Mouse (Mus musculus): ENCODE measurements around the gene Tiam2. TPM values are rescaled to one million over a fixed set of nuclear protein-coding genes. Genes with fewer than 3 reads are reported as not detected.

Gene Tiam2
- total and polyA plus RNA-seq, 3 experiments: 5.9 to 9.5 (median 9.4) TPM

- H3K79me2 ChIP-seq (replicated peaks; ENCODE audit: control insufficient read depth, extremely low read depth, insufficient read depth, poor library complexity, severe bottlenecking): no peaks in the 10 kb centered on the region; the same call in 1 of the 2 replicates
- H3K9me3 ChIP-seq (replicated peaks; ENCODE audit: low read length): no peaks in the 10 kb centered on the region
- H3K4me3 ChIP-seq (replicated peaks in 1 of 3; ENCODE audit: low read depth in 2 of 3, low read length in 2 of 3, poor library complexity in 1 of 3): no peak overlapping the region
- H3K4me1 ChIP-seq (ENCODE audit: control insufficient read depth in 1 of 2, insufficient read depth in 2 of 2): peaks cover 3 to 19% of the 10 kb centered on the region in 2 experiments; a peak in 2 of 4 replicates
- H3K27ac ChIP-seq (ENCODE audit: insufficient read depth, low read depth): no peak overlapping the region
- no peaks in the 10 kb centered on the region for H3K27me3 ChIP-seq (replicated peaks)
- peaks cover 0 to 36% of the 10 kb centered on the region in 2 experiments for H3K36me3 ChIP-seq (replicated peaks in 1 of 2; ENCODE audit: control insufficient read depth in 1 of 2, insufficient read depth in 1 of 2, low read length in 1 of 2)
- in situ Hi-C loops (cut with MboI; ENCODE audit: low pct_ligation_motif_present, low pct_unique_long_range_greater_than_20kb, low sequenced_read_pairs) (no loop called here), dilution Hi-C loops (cut with MboI; ENCODE audit: extremely low pct_ligation_motif_present, extremely low pct_unique_long_range_greater_than_20kb, low sequenced_read_pairs) (no loop called here)
- no peak overlapping the region for H3K9ac ChIP-seq (ENCODE audit: insufficient read depth, low read depth)
- DNase-seq (ENCODE audit: extremely low read depth): no peak
- H3K4me2 ChIP-seq (ENCODE audit: insufficient read depth, low read depth, poor library complexity, severe bottlenecking): no peak overlapping the region
- peak; percentile 24; the same call in 1 of the 2 replicates for TF ChIP-seq ETS1 (conservative IDR thresholded peaks at IDR 0.05; ENCODE audit: low read depth, low read length)
- peak; percentile 41; the same call in 1 of the 2 replicates for TF ChIP-seq TCF12 (IDR thresholded peaks at IDR 0.05; ENCODE audit: low read depth, low read length)
- no peak for TF ChIP-seq IRF4 (IDR thresholded peaks at IDR 0.05; ENCODE audit: low read depth, low read length)
These were observed 83.9 kb downstream of the Tiam2 start for GRCm38 (mm10) chr17:3410307-3410706.

- H3K4me3 ChIP-seq (replicated peaks in 1 of 3; ENCODE audit: low read depth in 2 of 3, low read length in 2 of 3, poor library complexity in 1 of 3): no peak overlapping the region
- no peaks in the 10 kb centered on the region for H3K27me3 ChIP-seq (replicated peaks)
- TF ChIP-seq NELFE (IDR thresholded peaks at IDR 0.05; ENCODE audit: low read depth, low read length): no peak
- TF ChIP-seq MYC (IDR thresholded peaks at IDR 0.05; ENCODE audit: low read depth, low read length): no peak
- TF ChIP-seq TBP (conservative IDR thresholded peaks at IDR 0.05; ENCODE audit: low read depth, low read length): no peak
- TF ChIP-seq IRF4 (IDR thresholded peaks at IDR 0.05; ENCODE audit: low read depth, low read length): no peak
- TF ChIP-seq HCFC1 (IDR thresholded peaks at IDR 0.05; ENCODE audit: low read depth, low read length): no peak
- TF ChIP-seq BHLHE40 (IDR thresholded peaks at IDR 0.05; ENCODE audit: low read depth, low read length): no peak
- TF ChIP-seq E2F4 (IDR thresholded peaks at IDR 0.05; ENCODE audit: insufficient replicate concordance, low read depth, low read length): no peak
- no peak for TF ChIP-seq ZC3H11A (IDR thresholded peaks at IDR 0.05; ENCODE audit: low read depth, low read length)
- no peak for TF ChIP-seq SIN3A (IDR thresholded peaks at IDR 0.05; ENCODE audit: low read length)
- no peak for TF ChIP-seq MAX (IDR thresholded peaks at IDR 0.05; ENCODE audit: low read length)
- TF ChIP-seq CHD1 (IDR thresholded peaks at IDR 0.05; ENCODE audit: low read depth, low read length): no peak
- TF ChIP-seq USF1 (IDR thresholded peaks at IDR 0.05; ENCODE audit: low read depth, low read length): no peak
- TF ChIP-seq EP300 (IDR thresholded peaks at IDR 0.05; ENCODE audit: low read length): no peak
- no peak for TF ChIP-seq JUND (conservative IDR thresholded peaks at IDR 0.05; ENCODE audit: low read depth, low read length)
- no peak overlapping the region for H3K4me2 ChIP-seq (ENCODE audit: insufficient read depth, low read depth, poor library complexity, severe bottlenecking)
- dilution Hi-C loops (cut with MboI; ENCODE audit: extremely low pct_ligation_motif_present, extremely low pct_unique_long_range_greater_than_20kb, low sequenced_read_pairs) (no loop called here), in situ Hi-C loops (cut with MboI; ENCODE audit: low pct_ligation_motif_present, low pct_unique_long_range_greater_than_20kb, low sequenced_read_pairs) (no loop called here)
- DNase-seq (ENCODE audit: extremely low read depth): no peak
- H3K9ac ChIP-seq (ENCODE audit: insufficient read depth, low read depth): no peak overlapping the region
- H3K27ac ChIP-seq (ENCODE audit: insufficient read depth, low read depth): no peak overlapping the region
- peaks cover 3 to 7% of the 10 kb centered on the region in 2 experiments; a peak in 2 of 4 replicates for H3K4me1 ChIP-seq (ENCODE audit: control insufficient read depth in 1 of 2, insufficient read depth in 2 of 2)
- H3K9me3 ChIP-seq (replicated peaks; ENCODE audit: low read length): no peaks in the 10 kb centered on the region
- peaks cover 2 to 49% of the 10 kb centered on the region in 2 experiments for H3K36me3 ChIP-seq (replicated peaks in 1 of 2; ENCODE audit: control insufficient read depth in 1 of 2, insufficient read depth in 1 of 2, low read length in 1 of 2)
- H3K79me2 ChIP-seq (replicated peaks; ENCODE audit: control insufficient read depth, extremely low read depth, insufficient read depth, poor library complexity, severe bottlenecking): no peaks in the 10 kb centered on the region; the same call in 1 of the 2 replicates
These were observed 86.4 kb downstream of the Tiam2 start for GRCm38 (mm10) chr17:3412771-3413170.
